Mouse (Mus musculus) neural tube, embryonic 14.5 days (tissue): Measurements from ENCODE around the gene Inafm2. TPM values are rescaled to one million over a fixed set of nuclear protein-coding genes. Genes with fewer than 3 reads are reported as not detected.

Source experiments
- ATAC-seq: fragments of 200-750 bp; cut with Nextera tagmentation; 2 replicates; pipeline ENCODE4 v1.8.0; 2017; ENCODE audit warnings: low read depth, mild to moderate bottlenecking, moderate TSS enrichment, moderate library complexity
- H3K27ac ChIP-seq: fragments of 300-500 bp; sonication (generic); 2 replicates; pipeline ENCODE4 v1.5.1; 2014; ENCODE audit warnings: low read depth, mild to moderate bottlenecking, control low read depth, low read length, moderate library complexity, mixed read lengths
- H3K27me3 ChIP-seq: fragments of 300-500 bp; sonication (generic); 2 replicates; pipeline ENCODE4 v1.6.1; 2014; ENCODE audit warnings: low read length; ENCODE audit not compliant: control insufficient read depth, insufficient read depth
- H3K36me3 ChIP-seq: fragments of 300-500 bp; sonication (generic); 2 replicates; pipeline ENCODE4 v1.6.1; 2014; ENCODE audit warnings: low read length, mixed read lengths; ENCODE audit not compliant: control insufficient read depth, insufficient read depth
- H3K4me1 ChIP-seq: fragments of 300-500 bp; sonication (generic); 2 replicates; pipeline ENCODE4 v1.6.1; 2014; ENCODE audit warnings: low read length; ENCODE audit not compliant: control insufficient read depth, insufficient read depth
- H3K4me2 ChIP-seq: fragments of 300-500 bp; sonication (generic); 2 replicates; pipeline ENCODE4 v1.6.1; 2014; ENCODE audit warnings: mild to moderate bottlenecking, low read depth, low read length, control low read depth
- H3K4me3 ChIP-seq: fragments of 300-500 bp; sonication (generic); 2 replicates; pipeline ENCODE4 v1.5.1; 2014; ENCODE audit warnings: low read depth, low read length, control low read depth, mixed read lengths
- H3K9ac ChIP-seq: fragments of 300-500 bp; sonication (generic); replicated peaks from 2 replicates; pipeline ENCODE4 v1.6.1; 2014; ENCODE audit warnings: low read depth, mild to moderate bottlenecking, control low read depth, low read length, mixed read lengths
- H3K9me3 ChIP-seq: fragments of 300-500 bp; sonication (generic); 2 replicates; pipeline ENCODE4 v1.6.1; 2016; ENCODE audit warnings: low read length; ENCODE audit not compliant: control insufficient read depth
- WGBS: fragments of 180-500 bp; shearing (Covaris S2); extraction: QIAGEN DNeasy Blood & Tissue Kit; methylation state at CpG from one replicate; pipeline ENCODE4 v1.1.7; 2014; 5-methylcytosine and 5-hydroxymethylcytosine counted together
- polyA plus RNA-seq: library from polyadenylated mRNA; unstranded; fragments of >200 nt; fragmentation: Nextera tagmentation; extraction: Ambion mirVana; gene quantifications from 2 replicates; pipeline ENCODE4 v1.2.1, GENCODE M21; 2014

Inafm2 gene
- polyA plus RNA-seq, 1 experiment from 2014 or later = 32.3 TPM

DNA sequence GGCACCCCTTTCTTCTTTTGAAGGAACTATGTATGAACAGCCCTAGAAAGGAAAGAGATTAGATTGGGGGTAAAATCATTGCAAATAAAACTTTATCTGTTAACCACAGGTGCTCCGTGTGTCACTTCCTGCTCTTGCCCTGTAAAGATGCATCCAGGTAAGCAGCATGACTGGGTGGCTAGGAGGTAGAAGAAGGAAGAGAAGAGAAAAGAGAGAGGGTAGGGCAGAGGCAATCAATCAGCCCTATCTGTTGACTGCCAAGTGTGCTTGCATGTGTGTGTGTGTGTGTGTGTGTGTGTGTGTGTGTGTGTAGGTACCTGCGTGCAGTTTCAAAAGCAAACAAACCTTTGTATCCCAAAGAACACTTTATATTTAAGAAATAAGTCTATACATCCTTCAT is 29.0 kb downstream of the Inafm2 start:
- no peak overlapping the region for H3K4me3 ChIP-seq
- no peak overlapping the region for H3K27ac ChIP-seq
- no peaks in the 10 kb centered on the region for H3K27me3 ChIP-seq
- WGBS = 95% methylated on average over 2 of the region's 2 CpGs
- H3K4me2 ChIP-seq = no peak overlapping the region
- H3K36me3 ChIP-seq = no peaks in the 10 kb centered on the region
- no peak for ATAC-seq
- H3K9ac ChIP-seq = no peak overlapping the region
- H3K4me1 ChIP-seq = 0 out of 2 replicates have a peak, but pooled peaks cover 3% of the 10 kb centered on the region
- no peaks in the 10 kb centered on the region for H3K9me3 ChIP-seq

DNA sequence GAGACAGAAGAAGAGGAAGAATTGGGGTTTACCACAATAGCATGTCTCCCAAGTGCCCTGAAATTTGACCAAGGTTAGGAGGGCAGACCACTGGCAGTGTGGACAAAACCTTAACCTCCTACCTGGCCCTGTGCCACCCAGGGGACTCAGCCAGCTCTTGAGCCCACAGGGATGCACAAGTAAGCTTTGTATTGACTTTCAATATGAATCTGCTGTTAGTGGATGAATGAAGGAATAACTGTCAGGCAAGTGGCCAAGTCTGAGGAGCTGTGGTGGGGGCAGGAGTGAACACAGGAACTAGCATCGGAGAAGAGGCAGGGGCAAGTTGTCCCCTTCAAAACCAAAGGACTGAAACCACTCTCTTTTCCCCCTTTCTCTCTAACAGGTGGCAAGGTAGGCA is 29.8 kb downstream of the Inafm2 start:
- Histone ChIP-seq H3K36me3 (no peaks in the 10 kb centered on the region), H3K4me2 (no peak overlapping the region), H3K9ac (no peak overlapping the region), H3K27me3 (no peaks in the 10 kb centered on the region), H3K4me1 (0 out of 2 replicates have a peak, but pooled peaks cover 6% of the 10 kb centered on the region), H3K27ac (no peak overlapping the region), H3K9me3 (no peaks in the 10 kb centered on the region), H3K4me3 (no peak overlapping the region)
- no peak for ATAC-seq
- 38% methylated on average over 1 of the region's 1 CpGs for WGBS

DNA sequence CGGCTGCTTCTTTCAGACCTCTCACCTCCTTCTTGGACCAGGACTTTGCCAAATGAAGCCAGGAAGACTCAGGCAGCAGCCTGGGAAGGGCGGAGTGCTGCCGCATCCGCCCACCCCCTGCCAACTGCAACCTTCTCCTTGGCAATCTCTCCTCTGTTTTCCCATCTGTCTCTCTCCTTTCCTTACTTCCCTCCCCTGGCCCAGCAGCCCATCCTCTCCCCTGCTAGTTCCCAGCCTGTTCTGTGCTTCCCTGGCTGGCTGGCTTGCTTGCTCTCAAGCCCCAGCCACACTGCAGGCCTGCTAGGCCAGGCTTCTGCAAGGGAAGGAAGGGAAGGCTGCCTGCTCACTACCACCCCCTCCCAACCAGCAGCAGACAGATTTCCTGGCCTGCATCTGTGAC is 30.3 kb downstream of the Inafm2 start:
- Histone ChIP-seq H3K4me1 (peaks cover 10% of the 10 kb centered on the region; the same call in 1 of the 2 replicates), H3K4me2 (no peak overlapping the region), H3K27ac (no peak overlapping the region), H3K9ac (no peak overlapping the region), H3K9me3 (no peaks in the 10 kb centered on the region), H3K4me3 (no peak overlapping the region), H3K27me3 (no peaks in the 10 kb centered on the region), H3K36me3 (no peaks in the 10 kb centered on the region)
- ATAC-seq = no peak
- WGBS = 65% methylated on average over 3 of the region's 4 CpGs

DNA sequence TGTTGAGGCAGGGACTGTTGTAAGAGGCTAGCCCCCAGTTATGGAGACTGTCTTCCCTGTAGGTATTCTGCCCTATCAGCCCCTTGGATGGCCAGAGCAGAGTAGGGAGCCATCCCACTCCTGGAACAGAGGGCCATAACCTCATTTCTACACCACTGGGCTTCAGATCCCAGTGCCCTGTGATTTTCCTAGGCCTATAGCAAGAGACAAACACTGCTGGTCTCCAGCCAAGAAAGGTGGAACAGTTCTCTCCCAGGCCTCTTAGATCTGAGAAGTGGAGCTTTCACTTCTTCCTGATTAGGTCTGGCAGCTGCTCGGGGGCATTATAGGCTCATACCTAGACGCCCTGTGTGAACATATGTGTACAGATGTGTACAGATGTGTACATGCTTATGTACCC is 30.7 kb downstream of the Inafm2 start:
- Histone ChIP-seq H3K27ac (no peak overlapping the region), H3K4me2 (no peak overlapping the region), H3K9ac (no peak overlapping the region), H3K27me3 (no peaks in the 10 kb centered on the region), H3K4me1 (peaks cover 13% of the 10 kb centered on the region; the same call in 1 of the 2 replicates), H3K36me3 (no peaks in the 10 kb centered on the region), H3K9me3 (no peaks in the 10 kb centered on the region), H3K4me3 (no peak overlapping the region)
- 70% methylated on average over 2 of the region's 2 CpGs for WGBS
- no peak for ATAC-seq

DNA sequence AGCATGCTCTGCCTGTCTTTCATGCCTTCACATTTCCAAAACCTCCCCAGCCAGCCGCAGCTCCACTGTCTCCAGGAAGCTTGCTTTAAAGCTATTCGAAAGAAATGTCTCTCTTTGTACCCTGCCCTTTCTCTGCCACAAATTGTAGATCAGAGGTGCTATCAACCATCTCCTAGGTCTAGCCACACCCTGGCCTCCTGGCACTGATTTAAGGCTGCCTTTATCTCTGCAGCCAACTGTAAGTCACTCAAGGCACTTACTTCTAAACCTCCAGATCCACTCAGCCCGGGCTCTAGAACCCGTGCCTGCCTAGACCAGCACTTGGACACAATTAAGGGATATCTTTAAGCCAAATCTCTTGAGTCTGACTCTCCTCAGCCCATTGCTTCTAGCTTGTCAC is 32.9 kb downstream of the Inafm2 start:
- ATAC-seq = no peak

DNA sequence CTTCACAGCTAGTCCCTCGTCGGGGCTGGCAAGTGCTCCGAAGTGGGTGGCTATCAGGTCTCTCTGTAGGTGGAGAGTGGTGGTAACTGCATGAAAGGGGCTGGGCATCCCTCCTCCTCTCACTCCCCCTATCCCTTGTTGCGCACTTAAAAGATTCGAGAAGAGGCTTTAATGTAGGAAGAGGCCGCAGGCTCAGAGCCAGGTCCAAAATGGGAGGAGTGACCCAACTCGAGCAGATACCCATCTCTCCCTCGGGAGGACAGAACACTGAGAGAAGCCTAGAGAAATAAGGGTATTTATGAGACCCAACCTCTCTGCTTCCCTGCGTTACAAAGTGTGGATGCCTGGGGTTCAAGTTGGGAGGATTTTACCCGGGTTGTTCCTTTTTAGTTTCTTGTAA is 33.5 kb downstream of the Inafm2 start:
- H3K36me3 ChIP-seq = no peaks in the 10 kb centered on the region
- peak overlapping the region; percentile 52 for H3K4me3 ChIP-seq
- H3K4me1 ChIP-seq = peaks cover 13% of the 10 kb centered on the region; the same call in 1 of the 2 replicates
- ATAC-seq = peak; percentile 42; the same call in 1 of the 2 replicates
- 11% methylated on average over 10 of the region's 10 CpGs for WGBS
- no peaks in the 10 kb centered on the region for H3K9me3 ChIP-seq
- peak overlapping the region; percentile 65 for H3K4me2 ChIP-seq
- no peaks in the 10 kb centered on the region for H3K27me3 ChIP-seq
- H3K27ac ChIP-seq = peak overlapping the region; percentile 79
- H3K9ac ChIP-seq = peak overlapping the region; percentile 57; the same call in 1 of the 2 replicates

More for the DNA sequence above, 32.9 kb downstream of the Inafm2 start:
- peaks cover 13% of the 10 kb centered on the region; the same call in 1 of the 2 replicates for H3K4me1 ChIP-seq
- H3K36me3 ChIP-seq = no peaks in the 10 kb centered on the region
- H3K9me3 ChIP-seq = no peaks in the 10 kb centered on the region
- no peak overlapping the region for H3K27ac ChIP-seq
- WGBS = 77% methylated on average over 4 of the region's 4 CpGs
- H3K9ac ChIP-seq = no peak overlapping the region
- no peaks in the 10 kb centered on the region for H3K27me3 ChIP-seq
- H3K4me3 ChIP-seq = no peak overlapping the region
- no peak overlapping the region for H3K4me2 ChIP-seq

DNA sequence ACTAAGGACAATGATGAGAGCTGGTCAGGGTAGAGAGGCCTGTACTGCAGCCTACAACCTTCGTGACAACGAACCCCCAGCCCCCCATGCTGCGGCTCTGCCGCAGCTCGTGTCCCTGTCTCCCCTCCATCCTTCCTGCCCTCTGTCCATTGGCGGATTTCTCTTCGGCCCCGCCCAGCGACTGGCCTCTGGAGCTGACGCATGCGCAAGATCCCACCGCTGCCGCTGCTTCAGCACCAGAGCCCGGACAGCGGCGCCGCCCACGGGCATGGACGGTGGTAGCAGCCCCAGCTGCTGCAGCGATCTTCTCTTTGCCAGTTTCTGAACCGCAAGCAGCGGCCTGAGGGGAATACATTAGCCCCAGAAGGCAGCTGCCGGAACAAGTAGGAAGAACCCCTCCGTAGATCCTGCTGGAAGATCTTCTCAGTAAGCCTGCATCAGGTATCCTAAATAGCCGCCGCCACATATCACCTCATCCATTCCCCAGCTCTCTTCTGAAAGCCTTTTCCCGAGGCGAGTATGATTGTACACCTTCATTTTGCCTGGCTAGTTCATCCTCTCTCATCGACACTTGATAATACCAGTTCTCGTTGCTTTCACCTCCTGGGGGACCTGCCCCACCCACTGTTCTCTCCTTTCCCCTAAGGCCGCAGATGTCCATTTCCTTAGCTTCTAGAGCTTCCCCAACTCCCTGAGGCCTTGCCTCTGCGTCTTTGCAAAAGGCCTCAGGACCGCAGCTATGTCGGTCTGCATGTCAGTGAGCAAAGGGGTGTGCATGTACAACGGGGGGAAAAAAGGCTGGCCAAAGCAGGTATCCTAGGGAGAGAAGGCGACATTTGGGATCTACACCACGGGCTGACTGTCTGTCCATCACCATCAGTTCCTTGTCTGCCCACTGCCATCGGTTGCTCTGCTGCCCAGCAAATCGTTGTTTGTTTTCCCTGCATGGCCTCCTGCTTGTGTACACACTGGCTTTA is 34.2 kb downstream of the Inafm2 start, which contains the start of gene Disp2:
Gene Disp2, plus strand, starts transcription at position 216 of the 977 bp plus-strand sequence.
- no peaks in the 10 kb centered on the region for H3K27me3 ChIP-seq
- peak; percentile 96 for ATAC-seq

DNA sequence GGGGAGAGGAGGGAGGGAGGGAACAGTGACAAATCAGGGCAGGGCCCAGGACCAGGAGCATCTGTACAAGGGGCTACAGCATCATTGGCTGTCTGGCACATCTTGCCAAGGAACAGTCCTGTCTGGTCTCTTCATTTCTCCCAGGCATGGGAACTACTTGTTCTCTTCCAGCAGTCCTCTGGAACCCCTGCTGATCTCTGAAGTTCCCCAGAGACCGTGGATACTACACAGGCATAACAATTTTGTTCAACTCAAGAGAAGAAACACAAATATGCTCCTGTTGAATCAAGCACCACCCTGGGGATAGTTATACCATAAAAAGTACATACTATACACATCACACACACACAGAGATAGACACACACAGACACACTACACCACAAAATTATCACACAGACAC is 35.6 kb downstream of the Inafm2 start:
- Histone ChIP-seq H3K36me3 (peaks cover under 1% of the 10 kb centered on the region; the same call in 1 of the 2 replicates), H3K9me3 (no peaks in the 10 kb centered on the region), H3K27me3 (no peaks in the 10 kb centered on the region), H3K4me2 (peak overlapping the region; percentile 65), H3K4me1 (peaks cover 13% of the 10 kb centered on the region; the same call in 1 of the 2 replicates), H3K4me3 (peak overlapping the region; percentile 52), H3K9ac (no peak overlapping the region), H3K27ac (no peak overlapping the region)
- WGBS = 58% methylated on average over 1 of the region's 1 CpGs
- no peak for ATAC-seq

More for the DNA sequence above, 34.2 kb downstream of the Inafm2 start, which contains the start of gene Disp2:
- Histone ChIP-seq H3K4me3 (peak within 1 kb of the TSS; percentile 52), H3K27ac (peak within 1 kb of the TSS; percentile 79), H3K4me1 (peaks cover 13% of the 10 kb centered on the region; the same call in 1 of the 2 replicates), H3K4me2 (peak within 1 kb of the TSS; percentile 65), H3K9me3 (no peaks in the 10 kb centered on the region), H3K9ac (peak within 1 kb of the TSS; percentile 57), H3K36me3 (no peaks in the 10 kb centered on the region)
- 10% methylated on average over 39 of the region's 39 CpGs for WGBS

DNA sequence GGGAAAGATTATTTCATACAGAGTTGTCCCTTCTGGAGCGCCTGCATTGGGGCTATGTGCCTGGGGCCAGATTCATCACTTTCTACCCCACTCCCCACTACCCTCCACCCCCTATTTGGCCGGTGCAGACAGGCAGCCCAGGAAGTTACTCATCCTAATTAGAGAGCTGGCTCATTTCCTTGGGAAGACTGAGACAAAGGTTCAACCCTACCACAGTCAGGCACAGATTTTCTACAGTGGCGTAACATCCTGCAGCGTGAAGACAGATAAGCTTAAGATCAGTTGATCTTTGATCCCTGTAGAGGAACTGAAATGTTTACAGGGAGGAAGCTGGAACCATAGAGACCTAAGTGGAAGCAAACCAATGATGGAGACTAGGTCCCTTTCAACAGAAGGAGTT is 36.7 kb downstream of the Inafm2 start:
- Histone ChIP-seq H3K9ac (no peak overlapping the region), H3K9me3 (no peaks in the 10 kb centered on the region), H3K27ac (no peak overlapping the region), H3K4me2 (no peak overlapping the region), H3K36me3 (peaks cover 9% of the 10 kb centered on the region; the same call in 1 of the 2 replicates), H3K27me3 (no peaks in the 10 kb centered on the region), H3K4me1 (peaks cover 13% of the 10 kb centered on the region; the same call in 1 of the 2 replicates), H3K4me3 (no peak overlapping the region)
- no peak for ATAC-seq
- WGBS = 77% methylated on average over 4 of the region's 4 CpGs
